Mouse (Mus musculus) neutrophil, adult 65 days (primary cell): ENCODE results near the gene Fam221a. TPM values are rescaled to one million over a fixed set of nuclear protein-coding genes. Genes with fewer than 3 reads are reported as not detected.

Experiments used
- total RNA-seq: library from RNA; stranded (reverse); gene quantifications from 2 replicates; pipeline ENCODE4 v1.2.4, GENCODE M21; 2023

Fam221a gene
- total RNA-seq, result 4.1 and 4.3 TPM in 2 replicates

DNA sequence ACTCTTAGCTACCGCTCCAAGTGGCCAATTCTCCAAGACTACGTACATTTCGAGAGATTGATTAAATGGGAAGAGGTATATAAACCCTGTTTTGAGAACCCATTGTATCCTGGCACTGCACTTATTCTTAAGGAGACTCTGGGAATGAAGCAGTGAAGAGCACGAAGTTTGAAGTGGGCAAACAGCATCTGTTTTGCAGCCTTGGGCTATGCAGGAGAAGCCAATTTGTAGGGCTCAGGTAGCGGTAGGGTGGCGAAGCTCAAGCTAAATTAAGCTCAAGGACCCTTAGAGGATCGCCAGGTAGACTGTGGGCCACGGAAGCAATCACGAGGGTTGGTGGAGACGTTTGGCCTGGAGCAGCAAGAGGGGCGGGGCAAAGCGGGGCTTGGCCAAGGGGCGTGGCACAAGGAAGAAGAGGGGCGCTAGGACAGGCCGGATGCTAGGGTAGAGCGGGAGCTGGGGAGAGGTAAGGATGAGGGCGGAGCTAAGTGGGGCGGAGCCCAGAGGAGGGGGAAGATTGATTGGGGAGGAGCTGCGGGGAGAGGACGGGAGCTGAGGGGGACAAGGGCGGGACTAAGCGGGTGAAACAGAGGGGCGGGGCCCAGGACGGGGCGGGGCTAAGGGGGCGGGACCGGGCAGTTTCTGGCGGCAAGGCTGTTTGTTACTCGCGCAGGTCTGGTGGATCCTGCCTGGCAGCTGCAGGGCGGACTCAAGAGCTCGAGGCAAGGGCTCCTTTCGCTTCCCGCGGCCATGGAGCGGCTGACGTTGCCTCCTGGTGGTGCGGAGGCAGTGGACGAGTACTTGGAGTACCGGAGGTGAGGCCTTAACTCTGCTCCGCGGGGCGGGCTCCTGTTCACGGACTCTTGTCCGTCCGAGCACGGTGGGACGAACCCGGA lies at the start of gene Fam221a:
Gene Fam221a, plus strand, starts transcription at position 581 of the 896 bp plus-strand sequence.

DNA sequence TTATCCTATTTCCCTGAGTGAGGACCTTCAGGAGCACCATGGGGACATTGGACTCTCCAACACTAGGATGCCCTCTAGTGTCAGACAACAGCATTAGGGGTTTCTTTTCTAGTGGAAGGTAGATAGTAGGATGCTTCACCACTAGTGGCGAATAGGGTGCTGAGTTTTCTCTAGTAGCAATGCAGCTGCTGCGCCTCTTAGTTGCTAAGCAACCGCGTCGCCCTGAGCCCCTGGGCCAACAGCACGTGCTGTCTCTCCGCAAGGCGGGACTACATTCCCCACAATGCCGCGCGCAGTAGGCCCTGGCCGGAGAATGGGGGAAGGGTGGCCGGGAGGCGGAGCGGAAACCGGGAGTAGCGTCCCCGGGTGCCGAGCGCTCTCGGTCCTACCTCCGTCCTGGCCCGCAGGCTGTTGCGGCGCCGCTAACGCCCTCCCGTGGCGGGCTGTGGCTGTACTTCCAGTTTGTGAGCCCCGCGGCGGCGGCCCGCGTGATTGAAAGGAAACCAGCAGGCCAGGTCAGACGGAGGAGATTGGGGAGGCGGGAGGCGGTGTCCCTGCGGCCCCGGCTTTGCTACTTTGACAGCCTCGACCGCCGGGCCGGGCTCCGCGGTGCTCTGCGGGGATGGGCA lies 48.5 kb upstream of the Fam221a start, which contains the start of gene Ccdc126:
Gene Ccdc126, plus strand, starts transcription at position 309 of the 629 bp plus-strand sequence.

DNA sequence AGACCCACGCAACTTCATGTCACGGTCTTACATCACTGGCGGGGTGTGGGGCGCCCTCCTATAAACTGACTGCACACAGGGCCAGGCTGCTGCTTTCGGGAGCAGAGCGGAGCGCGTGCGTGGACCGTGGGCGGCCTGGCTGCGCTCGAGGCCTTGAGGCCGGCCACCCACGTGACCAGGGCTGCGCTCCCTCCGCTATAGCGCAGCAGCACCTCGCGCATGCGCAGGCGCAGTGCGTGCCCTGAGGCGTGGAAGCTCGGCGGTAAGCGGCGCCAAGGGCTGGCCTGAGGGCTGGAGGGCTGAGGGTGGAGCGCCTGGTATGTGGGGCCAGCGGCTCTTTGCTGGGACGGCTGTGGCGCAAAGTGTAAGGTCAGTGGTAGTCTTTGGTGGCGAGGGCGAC lies 27.8 kb downstream of the Fam221a start, which contains the start of gene Stk31:
Gene Stk31, plus strand, starts transcription at position 289 of the 400 bp plus-strand sequence.

Other genes starting within 250 kb of the Fam221a start
- 0.45 TPM in 1 of 2 replicates, not detected in the other for gene Igf2bp3, start 152.8 kb upstream of the Fam221a start, total RNA-seq
- 218 and 281 TPM in 2 replicates for gene Tra2a, start 103.7 kb upstream of the Fam221a start, total RNA-seq
- gene Ccdc126, start 48.5 kb upstream of the Fam221a start, total RNA-seq, result 13.6 and 14.4 TPM in 2 replicates
- gene Stk31, start 27.9 kb downstream of the Fam221a start, total RNA-seq, result not detected in 2 replicates